Mouse (Mus musculus): ENCODE results near the gene Cbl. TPM values are rescaled to one million over a fixed set of nuclear protein-coding genes. Genes with fewer than 3 reads are reported as not detected.
A peak's percentile ranks its signal among the peaks of the same experiment; 100 is the strongest.

The Cbl gene
- 12.2 and 14.1 TPM in 2 replicates for polyA plus RNA-seq (2012; rRNA removed)

GRCm38 (mm10) chr9:44233802-44234478 is at the start of gene Cbl:
Gene Cbl (minus strand): TSS chr9:44234049.
- peak; percentile 85 for DNase-seq (ENCODE audit: low read depth)

DNA sequence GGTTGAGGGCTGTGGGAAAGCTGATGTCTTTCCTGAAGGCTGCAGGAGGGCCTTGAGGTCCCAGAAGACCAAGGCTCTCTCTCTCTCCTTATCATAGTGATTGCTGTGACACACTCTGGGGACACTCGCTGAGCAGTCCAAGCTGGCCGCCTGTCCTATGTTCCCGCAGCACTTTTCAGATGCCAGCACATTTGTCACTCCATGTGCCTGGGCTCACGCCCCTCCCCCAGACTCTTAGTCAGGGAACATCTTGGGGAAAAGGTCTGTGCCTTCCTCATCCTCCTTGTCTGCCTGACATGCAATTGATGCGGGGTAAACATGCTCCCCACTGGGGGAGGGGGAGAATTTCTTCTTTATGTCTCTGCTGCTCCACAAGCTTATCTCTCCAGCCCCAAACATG is 49.3 kb upstream of the Cbl start:
- no peak for DNase-seq (ENCODE audit: low read depth)

- no peak for DNase-seq (ENCODE audit: low read depth)
Measured at GRCm38 (mm10) chr9:44269973-44270372, 36.1 kb upstream of the Cbl start.

- DNase-seq (ENCODE audit: low read depth) = no peak
Measured at GRCm38 (mm10) chr9:44269077-44269476, 35.2 kb upstream of the Cbl start.

- DNase-seq (ENCODE audit: low read depth) = peak; percentile 66
Measured at GRCm38 (mm10) chr9:44268432-44268831, 34.6 kb upstream of the Cbl start, which contains the start of gene Nlrx1. Gene Nlrx1 (minus strand): TSS chr9:44268599.

GRCm38 (mm10) chr9:44268027-44268360 is 34.1 kb upstream of the Cbl start:
- no peak for DNase-seq (ENCODE audit: low read depth)

DNA sequence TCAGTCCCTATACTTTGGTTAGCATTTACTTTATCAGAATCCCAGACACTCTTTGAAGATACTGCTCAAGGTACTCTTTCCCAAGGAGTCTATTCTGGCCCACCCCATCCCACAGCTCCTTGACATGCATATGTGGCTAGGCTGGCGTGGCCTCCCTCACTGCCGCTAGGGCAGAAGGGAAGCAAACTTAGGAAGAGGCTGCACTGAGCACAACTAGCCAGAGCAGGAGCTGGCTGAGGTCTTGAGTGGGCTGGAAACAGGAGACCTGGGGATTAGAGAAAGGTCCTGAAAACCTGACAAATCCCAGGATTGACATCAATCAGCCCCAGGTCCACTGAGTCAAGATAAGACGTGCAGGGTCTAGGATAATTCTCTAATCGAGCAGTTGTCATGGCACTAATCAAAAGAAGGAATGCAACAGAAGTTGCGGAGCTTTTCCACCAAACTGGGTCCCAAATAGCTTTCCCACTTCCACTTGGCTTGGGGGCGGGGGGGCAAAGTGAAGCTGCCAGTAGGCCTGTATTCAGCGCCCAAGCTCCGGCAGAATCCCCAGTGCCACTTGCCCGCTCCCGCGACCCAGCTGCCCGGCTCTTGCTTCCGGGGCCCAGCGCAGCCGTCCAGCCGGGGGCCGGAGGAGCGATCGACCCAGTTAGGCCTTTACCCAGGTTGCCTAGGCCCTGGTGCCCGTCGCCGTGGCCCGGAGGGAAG is 33.6 kb upstream of the Cbl start:
- DNase-seq (ENCODE audit: low read depth) = no peak

DNA sequence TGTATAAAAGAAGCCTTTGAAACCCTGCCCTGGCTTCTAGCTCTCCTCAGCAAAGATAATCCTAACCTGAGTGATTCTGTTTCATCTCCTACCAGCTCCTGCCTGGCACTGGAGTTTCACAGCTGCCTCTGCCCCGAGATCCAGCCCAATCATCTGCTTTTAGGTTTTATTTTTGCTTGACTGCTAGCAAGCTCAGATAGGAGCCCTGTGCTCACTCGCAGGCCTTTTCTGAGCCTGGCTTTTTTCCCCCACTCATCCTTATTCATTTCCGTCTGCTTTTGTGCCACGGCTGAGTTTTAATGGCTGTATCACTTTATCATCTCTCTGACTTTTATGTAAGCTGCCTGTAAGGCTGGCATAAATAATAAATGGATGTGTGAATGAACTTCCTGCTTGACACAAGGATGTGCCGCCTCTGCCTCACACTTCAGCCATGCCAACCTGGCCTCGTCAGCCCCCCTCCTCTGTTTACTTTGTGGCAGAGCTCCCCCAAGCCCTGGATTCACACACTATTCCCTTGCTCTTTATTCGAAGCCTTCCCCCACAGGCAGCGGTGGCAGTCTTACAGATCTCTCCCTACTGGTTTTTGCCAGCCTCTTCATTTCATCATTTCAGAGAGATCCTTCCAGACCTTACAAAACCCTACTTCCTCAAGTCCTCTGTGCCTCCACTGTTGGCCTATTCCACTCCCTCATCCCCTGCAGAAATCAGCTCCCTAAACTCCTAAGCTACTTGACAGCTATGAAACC is 32.8 kb upstream of the Cbl start:
- DNase-seq (ENCODE audit: low read depth) = no peak

GRCm38 (mm10) chr9:44261388-44261787 is 27.5 kb upstream of the Cbl start:
- DNase-seq (ENCODE audit: low read depth) = no peak

- DNase-seq (ENCODE audit: low read depth) = no peak
Measured at GRCm38 (mm10) chr9:44259014-44259413, 25.2 kb upstream of the Cbl start.

- no peak for DNase-seq (ENCODE audit: low read depth)
Measured at GRCm38 (mm10) chr9:44256213-44256612, 22.4 kb upstream of the Cbl start.

- DNase-seq (ENCODE audit: low read depth) = no peak
Measured at GRCm38 (mm10) chr9:44255136-44255521, 21.3 kb upstream of the Cbl start.

DNA sequence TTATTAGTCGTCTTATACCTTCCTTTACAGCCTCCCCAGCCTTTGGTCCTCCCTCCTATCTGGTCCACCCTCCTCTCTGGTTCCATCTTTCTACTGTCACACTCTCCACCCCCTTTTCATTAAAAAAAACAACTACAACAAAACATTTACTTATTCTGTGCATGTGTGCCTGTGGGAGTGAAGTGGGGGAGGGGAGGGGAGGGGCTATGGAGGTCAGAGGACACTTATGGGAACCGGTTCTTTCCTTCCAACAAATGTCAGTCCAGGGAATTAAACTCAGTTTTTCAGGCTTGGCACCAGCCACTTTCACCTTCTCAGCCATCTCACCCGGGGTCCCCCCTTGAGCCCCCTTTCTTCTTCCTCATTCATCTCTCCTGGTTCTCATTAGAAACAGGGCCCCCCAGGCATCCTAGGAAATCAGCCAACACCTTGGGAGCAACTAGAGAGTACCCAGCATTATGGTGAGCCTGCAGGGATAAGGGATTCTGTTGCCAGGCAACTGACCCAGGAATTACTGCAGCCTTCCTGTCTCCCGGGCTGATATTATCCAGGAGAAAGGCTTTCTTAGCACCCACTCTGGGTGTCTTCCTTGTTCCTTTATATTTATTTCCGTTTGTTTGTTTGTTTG is 20.8 kb upstream of the Cbl start:
- no peak for DNase-seq (ENCODE audit: low read depth)

DNA sequence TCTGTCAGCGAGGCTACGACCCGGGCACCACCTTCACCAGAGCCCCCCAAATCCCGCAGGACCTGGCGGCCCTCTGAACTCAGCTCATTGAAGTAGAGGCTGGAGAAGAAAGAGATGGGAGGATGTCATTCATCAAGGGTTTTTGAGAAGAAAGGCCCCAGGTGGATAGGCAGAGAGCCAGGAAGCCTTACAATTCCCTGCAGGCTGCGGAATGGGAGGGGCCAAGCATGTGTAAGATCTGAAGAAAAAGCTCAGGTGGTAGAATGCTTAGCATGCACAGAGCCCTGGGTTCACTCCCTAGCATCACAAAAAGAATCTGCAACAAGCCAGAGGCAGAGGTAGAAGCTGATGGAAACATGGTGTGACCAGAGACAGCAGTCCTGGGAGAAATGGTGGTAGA is 19.6 kb upstream of the Cbl start:
- DNase-seq (ENCODE audit: low read depth) = no peak

DNA sequence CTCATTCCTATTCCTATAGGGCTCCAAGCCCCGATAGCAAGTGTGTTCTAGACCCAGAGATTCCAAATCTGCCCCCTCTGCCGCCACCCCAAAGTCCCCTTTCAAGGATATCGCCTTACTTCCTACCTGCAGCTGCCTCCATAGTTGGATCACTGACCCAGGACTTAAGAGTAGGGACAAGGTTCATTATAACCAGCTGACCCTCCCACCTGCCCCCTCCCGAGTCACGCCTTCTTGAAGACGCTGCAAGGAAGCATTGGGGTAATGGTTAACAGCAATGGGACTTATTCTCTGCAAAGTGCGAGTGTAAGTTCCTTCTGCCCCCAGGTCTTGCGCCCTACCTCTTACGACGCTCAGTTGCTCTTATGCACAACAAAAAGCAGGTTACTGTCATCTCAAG is 17.5 kb upstream of the Cbl start, which contains the start of gene Pdzd3:
Pdzd3 (minus strand) TSS at position 158 of the 400 bp plus-strand sequence.
- DNase-seq (ENCODE audit: low read depth) = no peak

DNA sequence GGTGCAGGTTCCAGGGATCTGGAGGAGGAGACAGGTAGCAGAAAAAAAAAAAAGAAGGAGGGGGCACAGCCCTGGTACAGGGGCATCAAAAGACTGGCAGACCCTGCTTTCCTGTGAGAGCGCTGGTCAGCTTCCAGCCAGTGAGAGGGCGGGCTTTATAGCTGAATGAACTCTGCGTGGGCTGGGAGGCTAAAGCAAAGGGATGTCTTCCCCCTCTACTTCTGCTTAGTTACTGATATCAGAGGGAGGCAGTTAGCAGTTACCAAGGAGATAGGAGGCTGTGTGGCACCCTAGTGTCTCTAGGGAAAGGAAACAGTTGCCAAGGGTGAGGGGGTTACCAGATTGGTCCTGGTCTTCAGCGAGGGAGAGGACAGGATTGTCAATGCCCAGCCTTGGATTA is 16.6 kb upstream of the Cbl start:
- no peak for DNase-seq (ENCODE audit: low read depth)

DNA sequence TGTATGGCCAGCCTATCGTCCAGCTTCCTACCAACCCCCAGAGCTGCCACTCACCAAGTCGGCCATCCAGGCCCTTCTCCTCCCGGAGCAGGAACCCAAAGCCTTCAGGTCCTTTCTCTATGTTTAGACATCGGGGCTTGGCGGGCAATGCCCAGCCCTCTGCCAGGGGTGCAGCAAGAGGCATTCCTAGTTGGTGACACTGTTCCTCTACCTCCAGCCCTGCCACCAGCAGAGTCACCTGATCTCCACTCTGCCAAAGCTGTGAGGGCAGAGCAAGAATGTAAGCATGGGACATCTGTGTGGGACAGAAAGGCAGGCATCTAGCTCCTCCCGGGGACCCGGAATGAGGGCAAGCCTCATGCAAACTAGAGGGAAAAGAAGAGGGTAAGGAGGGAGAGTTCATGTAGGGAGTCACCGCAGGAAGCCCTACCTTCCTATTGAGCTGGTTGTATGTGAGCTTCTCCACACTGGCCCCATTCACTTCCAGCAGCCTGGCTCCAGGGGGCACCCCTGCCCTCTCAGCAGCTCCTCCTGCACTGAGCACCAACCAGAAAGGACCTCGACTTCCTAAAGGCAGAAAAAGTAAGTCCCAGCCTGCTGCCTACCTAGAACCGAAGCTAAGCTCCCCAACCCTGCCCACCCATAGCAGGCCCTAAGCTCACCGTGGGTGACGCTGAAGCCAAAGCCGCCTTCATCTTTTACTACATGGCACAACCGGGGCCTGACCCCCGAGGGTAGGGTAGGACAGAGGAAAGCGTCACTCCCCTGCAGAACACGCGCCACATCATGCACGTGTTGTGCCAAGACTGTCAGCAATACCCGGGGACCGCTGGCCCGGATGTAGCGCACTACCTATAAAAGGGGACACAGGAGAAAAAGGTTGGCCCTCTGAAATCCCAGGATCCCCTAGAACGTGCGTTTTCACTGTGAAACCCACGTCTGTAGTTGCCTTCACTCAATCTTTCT is 15.6 kb upstream of the Cbl start:
- DNase-seq (ENCODE audit: low read depth) = no peak

- DNase-seq (ENCODE audit: low read depth) = no peak
Measured at GRCm38 (mm10) chr9:44247907-44248306, 14.1 kb upstream of the Cbl start.

DNA sequence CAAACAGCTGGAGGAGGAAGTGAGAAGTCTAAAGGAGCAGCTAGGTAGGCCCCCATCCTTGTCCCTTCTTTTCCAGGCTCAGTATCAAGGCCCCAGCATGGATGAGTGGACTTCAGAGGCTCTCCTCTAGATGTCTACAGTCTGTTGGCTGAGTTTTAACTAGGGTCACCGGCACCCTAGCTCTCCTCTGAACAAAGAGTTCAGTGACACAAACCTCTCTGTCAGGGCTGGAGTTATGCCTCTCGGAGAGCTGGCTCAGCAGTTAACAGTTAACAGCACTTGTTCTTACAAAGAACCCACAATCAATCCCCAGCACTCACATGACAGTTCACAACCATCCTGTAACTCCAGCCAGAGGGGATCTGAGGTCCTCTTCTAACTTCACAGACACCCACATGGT is 9.8 kb upstream of the Cbl start:
- no peak for DNase-seq (ENCODE audit: low read depth)

DNA sequence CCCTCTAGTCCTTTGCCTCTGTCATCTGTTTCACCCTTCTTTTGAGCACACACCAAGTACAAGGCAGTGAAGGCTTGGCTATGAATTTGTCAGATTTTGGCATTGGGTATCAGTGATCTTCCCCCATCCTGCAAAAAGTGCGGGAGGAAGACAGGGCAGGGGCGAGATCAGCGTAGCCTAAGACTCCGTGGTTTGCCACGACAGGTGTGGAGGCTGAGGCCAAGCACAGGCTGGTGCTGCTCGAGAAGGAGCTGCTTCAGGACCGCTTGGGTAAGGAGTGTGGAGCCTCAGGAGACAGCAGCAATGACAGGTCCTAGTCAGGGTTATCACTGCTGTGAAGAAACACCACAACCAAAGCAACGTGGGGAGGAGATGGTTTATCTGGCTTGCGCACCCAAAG is 7.6 kb upstream of the Cbl start:
- no peak for DNase-seq (ENCODE audit: low read depth)

- DNase-seq (ENCODE audit: low read depth) = no peak
Measured at GRCm38 (mm10) chr9:44240911-44241310, 7.1 kb upstream of the Cbl start.
